Mouse (Mus musculus) c-Kit-negative CD71-positive TER-119-positive erythroid progenitor cells, embryonic 14.5 days (primary cell): ENCODE results near the gene Olfr1185-ps1.
"Not testable (repeated sequence)": the region's sequence is repeated elsewhere in the genome, so short reads cannot be mapped to it uniquely, and the experiment has no call there.

Experiments used
- DNase-seq: peaks from one replicate; pipeline ENCODE4 v3.0.0-alpha.2; 2013; ENCODE audit warnings: low read depth, low spot score

The Olfr1185-ps1 gene

DNA sequence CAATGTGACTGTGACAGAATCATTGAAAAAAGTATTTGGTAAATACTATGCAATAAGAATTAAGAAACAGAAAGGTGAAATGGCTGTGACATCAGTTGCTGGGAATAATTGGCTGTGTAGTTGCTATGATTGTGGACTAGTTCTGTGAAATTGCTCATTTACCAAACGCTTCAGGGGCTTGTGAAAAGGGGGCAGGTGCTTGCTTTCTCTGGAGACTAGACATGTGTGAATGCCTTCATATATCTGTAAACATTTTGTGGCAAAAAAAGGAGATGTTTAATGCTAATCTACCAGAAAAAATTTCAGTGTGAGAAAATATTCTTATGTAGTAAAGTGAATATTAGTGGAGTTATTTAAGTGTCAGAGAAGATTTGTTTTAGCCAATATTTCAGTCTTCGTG, at the start of gene Olfr1185-ps1:
Gene Olfr1185-ps1 (plus strand): TSS at position 301 of the 400 bp plus-strand sequence.
- no peak for DNase-seq

DNA sequence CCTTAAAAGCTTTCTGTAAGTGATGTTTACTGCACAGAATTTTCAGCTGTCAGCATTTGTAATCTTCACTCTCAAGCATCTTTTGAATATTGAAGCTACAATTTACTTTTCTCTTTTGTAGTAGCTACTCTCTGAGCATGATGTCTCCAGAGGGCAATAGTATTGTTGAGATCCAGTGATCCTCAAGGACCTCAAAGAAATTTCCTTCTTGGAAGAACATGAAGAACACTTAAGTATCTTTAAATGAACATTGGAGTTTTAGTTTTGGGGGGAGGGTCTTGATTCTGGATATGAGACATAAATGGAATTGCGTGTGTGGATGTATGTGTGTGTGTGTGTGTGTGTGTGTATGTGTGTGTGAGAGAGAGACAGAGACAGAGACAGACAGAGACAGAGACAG, 44.1 kb upstream of the Olfr1185-ps1 start, which contains the start of gene Gm13757:
Gene Gm13757 (minus strand): TSS at position 101 of the 400 bp plus-strand sequence.
- DNase-seq = no peak

- DNase-seq = not testable (repeated sequence)
These were observed 38.6 kb upstream of the Olfr1185-ps1 start, which contains the start of gene Olfr1183 for GRCm38 (mm10) chr2:88454567-88454966. Gene Olfr1183, plus strand, starts transcription at chr2:88454867.

- no peak for DNase-seq
These were observed 9.8 kb upstream of the Olfr1185-ps1 start, which contains the start of gene Olfr1184 for GRCm38 (mm10) chr2:88483298-88483697. Gene Olfr1184, plus strand, starts transcription at chr2:88483598.

- DNase-seq = no peak
These were observed 25.1 kb downstream of the Olfr1185-ps1 start, which contains the start of gene Olfr1186 for GRCm38 (mm10) chr2:88518251-88518650. Gene Olfr1186, plus strand, starts transcription at chr2:88518551.

DNA sequence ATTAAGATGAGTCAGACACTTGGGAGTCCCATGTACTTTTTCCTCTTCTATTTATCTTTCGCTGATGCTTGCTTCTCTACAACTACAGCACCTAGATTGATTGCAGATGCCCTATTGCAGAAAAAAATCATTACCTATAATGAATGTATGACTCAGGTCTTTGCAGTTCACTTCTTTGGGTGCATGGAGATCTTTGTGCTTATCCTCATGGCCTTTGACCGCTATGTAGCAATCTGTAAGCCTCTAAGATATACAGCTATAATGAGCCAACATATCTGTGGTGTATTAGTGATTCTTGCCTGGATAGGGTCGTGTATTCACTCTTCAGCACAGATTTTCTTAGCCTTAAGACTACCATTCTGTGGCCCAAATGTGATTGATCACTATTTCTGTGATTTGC, 32.6 kb downstream of the Olfr1185-ps1 start:
- no peak for DNase-seq
